Comparison of ENCODE assay signal across 18 mouse cellular contexts in genomic region chr4:138702528-138702927, GRCm38 (mm10). TPM values are rescaled to one million over a fixed set of nuclear protein-coding genes. Genes with fewer than 3 reads are reported as not detected.
"Had no signal": no experiment of that assay in that cellular context is flagged by ENCODE, and none has a peak within 500 bp of the region (broad histone marks: within the 10 kb centered on the region; RNA-seq: fewer than 3 reads in every experiment).

No protein-coding gene starts in this region.

- H3K27me3 ChIP-seq: liver, embryonic 13.5 days; neural tube, embryonic 15.5 days had no signal

- H3K27ac ChIP-seq: layer of hippocampus, adult 2 months; limb, embryonic 15.5 days; liver, embryonic 13.5 days; neural tube, embryonic 15.5 days had no signal

- H3K4me1 ChIP-seq: limb, embryonic 15.5 days; liver, embryonic 13.5 days had no signal

- H3K4me3 ChIP-seq: layer of hippocampus, adult 2 months; limb, embryonic 15.5 days; liver, embryonic 13.5 days; myocyte; neural tube, embryonic 15.5 days had no signal

- H3K36me3 ChIP-seq: limb, embryonic 15.5 days; liver, embryonic 13.5 days; neural tube, embryonic 15.5 days had no signal

- DNase-seq: kidney, postnatal 10 days; kidney, postnatal 4 days; liver, embryonic 13.5 days; liver, postnatal 0 days; midbrain, embryonic 14.5 days; right cerebral cortex, adult 18-20 months; spleen, adult 18-20 months; thymus, adult 18-20 months; thymus, postnatal 14 days had no signal

- H3K9me3 ChIP-seq: limb, embryonic 15.5 days; liver, embryonic 13.5 days; neural tube, embryonic 15.5 days had no signal

- H3K9ac ChIP-seq: limb, embryonic 15.5 days; liver, embryonic 13.5 days; liver, postnatal 0 days; neural tube, embryonic 15.5 days had no signal

RNA-seq across cellular contexts. Expression of gene Pla2g2c, which starts 22.1 kb away (rescaled TPM):
- total RNA-seq: layer of hippocampus, adult 2 months; layer of hippocampus, postnatal 10 days; megakaryocyte-erythroid progenitor cell, adult 5-6 weeks had no signal
- polyA plus RNA-seq: limb, embryonic 15.5 days; liver, embryonic 13.5 days; liver, postnatal 0 days; myocyte had no signal

RNA-seq across cellular contexts. Expression of gene Ubxn10, which starts 34.4 kb away (rescaled TPM):
- total RNA-seq: megakaryocyte-erythroid progenitor cell, adult 5-6 weeks had no signal
- polyA plus RNA-seq: myocyte had no signal

RNA-seq across cellular contexts. Expression of gene Pla2g2f, which starts 54.9 kb away (rescaled TPM):
- total RNA-seq: layer of hippocampus, postnatal 10 days; left cerebral cortex, postnatal 25 days; megakaryocyte-erythroid progenitor cell, adult 5-6 weeks had no signal
- polyA plus RNA-seq: kidney, embryonic 14.5 days; liver, embryonic 13.5 days; liver, postnatal 0 days; lung, embryonic 16.5 days; myocyte; neural tube, embryonic 15.5 days had no signal
